Mouse (Mus musculus) olfactory bulb, adult 2 months (tissue): ENCODE data around the gene Uts2.

Experiments
- CTCF ChIP-seq: fragments of 200-500 bp; IDR thresholded peaks from 2 replicates; pipeline ENCODE4 v1.5.1; 2012; ENCODE audit warnings: low read depth, mild to moderate bottlenecking, low read length, moderate library complexity; ENCODE audit not compliant: insufficient read depth
- POLR2A ChIP-seq: fragments of 200-500 bp; IDR thresholded peaks from 2 replicates; pipeline ENCODE4 v1.6.1; 2012; ENCODE audit warnings: mild to moderate bottlenecking, low read depth, low read length, moderate library complexity; ENCODE audit not compliant: insufficient read depth

DNA sequence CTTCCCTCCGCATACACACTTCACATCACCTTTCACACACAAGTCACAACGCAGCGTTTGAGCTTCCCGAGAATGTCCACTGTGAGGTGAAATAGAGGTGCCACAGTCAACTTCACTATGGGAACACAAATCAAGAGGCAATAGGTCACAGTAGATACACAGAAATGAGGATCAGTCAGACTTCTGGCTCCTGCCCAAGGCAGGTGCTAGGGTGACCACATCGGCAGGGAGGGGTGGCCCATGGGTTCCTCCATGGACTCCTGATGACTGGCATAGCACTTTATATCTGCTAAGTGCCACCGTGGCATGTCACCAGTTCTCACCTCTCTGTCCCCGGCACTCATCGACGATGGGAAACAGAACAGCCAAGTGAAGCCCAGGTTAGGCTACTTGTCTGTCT lies 1.7 kb downstream of the Uts2 start:
- TF ChIP-seq CTCF (no peak), POLR2A (no peak)
